Mouse (Mus musculus): ENCODE data around the gene AC134908.4. TPM values are rescaled to one million over a fixed set of nuclear protein-coding genes. Genes with fewer than 3 reads are reported as not detected.
"Not testable (repeated sequence)": the region's sequence is repeated elsewhere in the genome, so short reads cannot be mapped to it uniquely, and the experiment has no call there.

The AC134908.4 gene
- polyA plus RNA-seq, 1 experiment from 2014 or later, result not detected

- H3K27ac ChIP-seq (replicated peaks; ENCODE audit: low read depth, low read length); H3K4me2 ChIP-seq (ENCODE audit: low read depth, low read length); ATAC-seq (ENCODE audit: low read depth); H3K9ac ChIP-seq (ENCODE audit: low read depth, low read length); DNase-seq (ENCODE audit: low spot score); H3K4me1 ChIP-seq (ENCODE audit: control insufficient read depth, insufficient read depth, low read length); H3K36me3 ChIP-seq (ENCODE audit: control insufficient read depth, insufficient read depth, low read length); H3K4me3 ChIP-seq (ENCODE audit: low read depth, low read length); H3K9me3 ChIP-seq (ENCODE audit: control insufficient read depth, low read length): not testable (repeated sequence)
- 53% methylated on average over 2 of the region's 2 CpGs for WGBS
- peaks cover 32% of the 10 kb centered on the region for H3K27me3 ChIP-seq (replicated peaks; ENCODE audit: control insufficient read depth, insufficient read depth, low read length)
Measured at GRCm38 (mm10) chr17:25807452-25807851, 12.0 kb upstream of the AC134908.4 start.

GRCm38 (mm10) chr17:25806507-25806906 is 11.0 kb upstream of the AC134908.4 start:
- ATAC-seq (ENCODE audit: low read depth) (no peak), DNase-seq (ENCODE audit: low spot score) (no peak)
- H3K4me1 ChIP-seq (ENCODE audit: control insufficient read depth, insufficient read depth, low read length), result 0 out of 2 replicates have a peak, but pooled peaks cover 5% of the 10 kb centered on the region
- peaks cover 32% of the 10 kb centered on the region for H3K27me3 ChIP-seq (replicated peaks; ENCODE audit: control insufficient read depth, insufficient read depth, low read length)
- H3K27ac ChIP-seq (replicated peaks; ENCODE audit: low read depth, low read length), result no peak overlapping the region
- no peak overlapping the region for H3K9ac ChIP-seq (ENCODE audit: low read depth, low read length)
- WGBS, result 75% methylated on average over 4 of the region's 4 CpGs
- H3K36me3 ChIP-seq (ENCODE audit: control insufficient read depth, insufficient read depth, low read length), result no peaks in the 10 kb centered on the region
- no peak overlapping the region for H3K4me2 ChIP-seq (ENCODE audit: low read depth, low read length)
- H3K4me3 ChIP-seq (ENCODE audit: low read depth, low read length), result no peak overlapping the region
- no peaks in the 10 kb centered on the region for H3K9me3 ChIP-seq (ENCODE audit: control insufficient read depth, low read length)

- 12% methylated on average over 10 of the region's 10 CpGs for WGBS
- Histone ChIP-seq H3K4me2 (ENCODE audit: low read depth, low read length) (no peak overlapping the region), H3K9ac (ENCODE audit: low read depth, low read length) (no peak overlapping the region), H3K4me3 (ENCODE audit: low read depth, low read length) (no peak overlapping the region), H3K36me3 (ENCODE audit: control insufficient read depth, insufficient read depth, low read length) (no peaks in the 10 kb centered on the region), H3K27me3 (replicated peaks; ENCODE audit: control insufficient read depth, insufficient read depth, low read length) (peaks cover 1% of the 10 kb centered on the region), H3K9me3 (ENCODE audit: control insufficient read depth, low read length) (no peaks in the 10 kb centered on the region), H3K27ac (replicated peaks; ENCODE audit: low read depth, low read length) (no peak overlapping the region), H3K4me1 (ENCODE audit: control insufficient read depth, insufficient read depth, low read length) (no peaks in the 10 kb centered on the region)
- DNase-seq (ENCODE audit: low spot score), result peak; percentile 79
- ATAC-seq (ENCODE audit: low read depth), result peak; percentile 82
Measured at GRCm38 (mm10) chr17:25802825-25803517, 7.5 kb upstream of the AC134908.4 start.

- Histone ChIP-seq H3K9ac (ENCODE audit: low read depth, low read length) (no peak overlapping the region), H3K9me3 (ENCODE audit: control insufficient read depth, low read length) (no peaks in the 10 kb centered on the region), H3K27me3 (replicated peaks; ENCODE audit: control insufficient read depth, insufficient read depth, low read length) (no peaks in the 10 kb centered on the region; the same call in 1 of the 2 replicates), H3K4me3 (ENCODE audit: low read depth, low read length) (no peak overlapping the region), H3K27ac (replicated peaks; ENCODE audit: low read depth, low read length) (no peak overlapping the region), H3K4me1 (ENCODE audit: control insufficient read depth, insufficient read depth, low read length) (peaks cover 8% of the 10 kb centered on the region), H3K4me2 (ENCODE audit: low read depth, low read length) (no peak overlapping the region), H3K36me3 (ENCODE audit: control insufficient read depth, insufficient read depth, low read length) (no peaks in the 10 kb centered on the region)
- ATAC-seq (ENCODE audit: low read depth), result peak; percentile 26; the same call in 1 of the 2 replicates
- DNase-seq (ENCODE audit: low spot score), result peak; percentile 80
- 7% methylated on average over 6 of the region's 6 CpGs for WGBS
Measured at GRCm38 (mm10) chr17:25801029-25801428, 5.6 kb upstream of the AC134908.4 start.

GRCm38 (mm10) chr17:25796951-25797369 is 1.5 kb upstream of the AC134908.4 start, which contains the start of gene Metrn:
TSS of gene Metrn (minus strand) at chr17:25797136.
- Histone ChIP-seq H3K9me3 (ENCODE audit: control insufficient read depth, low read length) (no peaks in the 10 kb centered on the region), H3K4me1 (ENCODE audit: control insufficient read depth, insufficient read depth, low read length) (peaks cover 16% of the 10 kb centered on the region), H3K27ac (replicated peaks; ENCODE audit: low read depth, low read length) (peak within 1 kb of the TSS; percentile 24; the same call in 1 of the 2 replicates), H3K9ac (ENCODE audit: low read depth, low read length) (peak within 1 kb of the TSS; percentile 68), H3K36me3 (ENCODE audit: control insufficient read depth, insufficient read depth, low read length) (no peaks in the 10 kb centered on the region), H3K27me3 (replicated peaks; ENCODE audit: control insufficient read depth, insufficient read depth, low read length) (no peaks in the 10 kb centered on the region), H3K4me2 (ENCODE audit: low read depth, low read length) (peak within 1 kb of the TSS; percentile 97), H3K4me3 (ENCODE audit: low read depth, low read length) (peak within 1 kb of the TSS; percentile 79)
- DNase-seq (ENCODE audit: low spot score), result peak; percentile 94
- peak; percentile 84 for ATAC-seq (ENCODE audit: low read depth)
- WGBS, result 0% methylated on average over 9 of the region's 35 CpGs

- Histone ChIP-seq H3K9ac (ENCODE audit: low read depth, low read length) (peak overlapping the region; percentile 68), H3K4me2 (ENCODE audit: low read depth, low read length) (peak overlapping the region; percentile 97), H3K27ac (replicated peaks; ENCODE audit: low read depth, low read length) (peak overlapping the region; percentile 24; the same call in 1 of the 2 replicates), H3K9me3 (ENCODE audit: control insufficient read depth, low read length) (no peaks in the 10 kb centered on the region), H3K36me3 (ENCODE audit: control insufficient read depth, insufficient read depth, low read length) (no peaks in the 10 kb centered on the region), H3K4me3 (ENCODE audit: low read depth, low read length) (peak overlapping the region; percentile 79), H3K27me3 (replicated peaks; ENCODE audit: control insufficient read depth, insufficient read depth, low read length) (no peaks in the 10 kb centered on the region), H3K4me1 (ENCODE audit: control insufficient read depth, insufficient read depth, low read length) (peaks cover 20% of the 10 kb centered on the region)
- WGBS, result 3% methylated on average over 27 of the region's 37 CpGs
- ATAC-seq (ENCODE audit: low read depth), result 0 out of 2 replicates have a peak, but pooled peaks have one; percentile 0
- DNase-seq (ENCODE audit: low spot score), result no peak
Measured at GRCm38 (mm10) chr17:25796211-25796771, 832 bp upstream of the AC134908.4 start.

- Histone ChIP-seq H3K27ac (replicated peaks; ENCODE audit: low read depth, low read length) (no peak overlapping the region), H3K9ac (ENCODE audit: low read depth, low read length) (peak overlapping the region; percentile 68; the same call in 1 of the 2 replicates), H3K27me3 (replicated peaks; ENCODE audit: control insufficient read depth, insufficient read depth, low read length) (no peaks in the 10 kb centered on the region), H3K9me3 (ENCODE audit: control insufficient read depth, low read length) (no peaks in the 10 kb centered on the region), H3K4me3 (ENCODE audit: low read depth, low read length) (peak overlapping the region; percentile 79; the same call in 1 of the 2 replicates), H3K4me1 (ENCODE audit: control insufficient read depth, insufficient read depth, low read length) (peaks cover 26% of the 10 kb centered on the region), H3K36me3 (ENCODE audit: control insufficient read depth, insufficient read depth, low read length) (no peaks in the 10 kb centered on the region; the same call in 1 of the 2 replicates), H3K4me2 (ENCODE audit: low read depth, low read length) (peak overlapping the region; percentile 97; the same call in 1 of the 2 replicates)
- ATAC-seq (ENCODE audit: low read depth) (no peak), DNase-seq (ENCODE audit: low spot score) (no peak)
- WGBS, result 84% methylated on average over 15 of the region's 17 CpGs
Measured at GRCm38 (mm10) chr17:25794998-25795397, 461 bp downstream of the AC134908.4 start.

- WGBS, result 59% methylated on average over 13 of the region's 13 CpGs
- H3K4me3 ChIP-seq (ENCODE audit: low read depth, low read length), result no peak overlapping the region
- peaks cover 26% of the 10 kb centered on the region for H3K4me1 ChIP-seq (ENCODE audit: control insufficient read depth, insufficient read depth, low read length)
- no peak for ATAC-seq (ENCODE audit: low read depth)
- no peak overlapping the region for H3K27ac ChIP-seq (replicated peaks; ENCODE audit: low read depth, low read length)
- no peaks in the 10 kb centered on the region for H3K9me3 ChIP-seq (ENCODE audit: control insufficient read depth, low read length)
- no peak for DNase-seq (ENCODE audit: low spot score)
- 0 out of 2 replicates have a peak overlapping the region, but pooled peaks have one; percentile 97 for H3K4me2 ChIP-seq (ENCODE audit: low read depth, low read length)
- H3K27me3 ChIP-seq (replicated peaks; ENCODE audit: control insufficient read depth, insufficient read depth, low read length), result no peaks in the 10 kb centered on the region
- H3K9ac ChIP-seq (ENCODE audit: low read depth, low read length), result no peak overlapping the region
- H3K36me3 ChIP-seq (ENCODE audit: control insufficient read depth, insufficient read depth, low read length), result peaks cover 5% of the 10 kb centered on the region; the same call in 1 of the 2 replicates
Measured at GRCm38 (mm10) chr17:25794197-25794596, 1.3 kb downstream of the AC134908.4 start.

Data from embryonic facial prominence, embryonic 14.5 days (tissue).